Mouse (Mus musculus): Measurements from ENCODE around the gene Hist1h1b.
A peak's percentile ranks its signal among the peaks of the same experiment; 100 is the strongest.
"Not testable (repeated sequence)": the region's sequence is repeated elsewhere in the genome, so short reads cannot be mapped to it uniquely, and the experiment has no call there.

The Hist1h1b gene

DNA sequence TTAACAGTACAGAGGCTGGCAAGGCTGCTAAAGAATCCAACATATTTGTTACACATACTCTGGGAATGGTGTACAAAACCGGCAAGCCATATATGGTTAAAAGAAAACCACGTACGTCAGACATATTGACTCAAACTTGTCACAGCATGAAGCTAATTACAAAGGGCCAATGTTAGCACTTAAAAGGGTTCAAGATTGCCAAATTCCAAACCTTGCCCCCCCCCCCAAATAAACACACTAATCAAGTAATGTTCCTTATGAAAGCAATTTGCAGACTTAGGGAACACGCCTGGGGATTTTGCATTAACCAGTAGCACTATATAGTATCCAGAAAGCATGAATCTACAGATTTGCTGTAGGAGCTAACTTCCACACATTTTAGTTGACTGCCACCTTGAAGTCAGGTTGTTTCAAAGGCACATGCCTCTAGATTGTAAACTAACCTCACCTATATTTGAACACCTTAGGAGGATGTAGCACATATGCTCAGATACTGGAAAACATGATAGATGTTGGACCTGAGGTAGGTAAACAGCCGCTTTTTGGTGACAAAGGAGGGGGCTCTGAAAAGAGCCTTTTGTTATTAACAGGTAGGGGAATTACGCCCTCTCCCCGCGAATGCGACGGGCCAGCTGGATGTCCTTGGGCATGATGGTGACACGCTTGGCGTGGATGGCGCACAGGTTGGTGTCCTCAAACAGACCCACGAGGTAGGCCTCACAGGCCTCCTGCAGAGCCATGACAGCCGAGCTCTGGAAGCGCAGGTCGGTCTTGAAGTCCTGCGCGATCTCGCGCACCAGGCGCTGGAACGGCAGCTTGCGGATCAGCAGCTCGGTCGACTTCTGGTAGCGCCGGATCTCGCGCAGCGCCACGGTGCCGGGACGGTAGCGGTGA, 2.2 kb upstream of the Hist1h1b start:
- DNase-seq (ENCODE audit: low spot score), result not testable (repeated sequence)

DNA sequence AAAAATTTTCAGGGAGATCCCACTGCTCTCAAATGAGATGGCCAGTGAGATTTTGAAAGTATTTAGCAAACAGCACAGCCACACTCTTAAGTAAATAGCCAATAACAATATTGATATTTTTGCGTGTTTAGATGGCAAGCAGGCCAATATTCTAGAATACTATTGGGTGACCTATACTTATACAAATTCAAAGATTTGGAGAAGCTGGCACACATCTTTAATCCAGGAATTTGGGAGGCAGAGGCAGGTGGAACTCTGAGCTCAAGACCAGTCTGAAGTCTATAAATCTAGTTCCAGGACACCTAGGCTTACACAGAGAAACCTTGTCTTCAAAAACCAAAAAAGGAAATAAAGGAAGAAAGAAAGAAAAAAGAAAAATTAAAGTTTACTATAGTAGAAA, 1.2 kb upstream of the Hist1h1b start:
- no peak for DNase-seq (ENCODE audit: low spot score)

DNA sequence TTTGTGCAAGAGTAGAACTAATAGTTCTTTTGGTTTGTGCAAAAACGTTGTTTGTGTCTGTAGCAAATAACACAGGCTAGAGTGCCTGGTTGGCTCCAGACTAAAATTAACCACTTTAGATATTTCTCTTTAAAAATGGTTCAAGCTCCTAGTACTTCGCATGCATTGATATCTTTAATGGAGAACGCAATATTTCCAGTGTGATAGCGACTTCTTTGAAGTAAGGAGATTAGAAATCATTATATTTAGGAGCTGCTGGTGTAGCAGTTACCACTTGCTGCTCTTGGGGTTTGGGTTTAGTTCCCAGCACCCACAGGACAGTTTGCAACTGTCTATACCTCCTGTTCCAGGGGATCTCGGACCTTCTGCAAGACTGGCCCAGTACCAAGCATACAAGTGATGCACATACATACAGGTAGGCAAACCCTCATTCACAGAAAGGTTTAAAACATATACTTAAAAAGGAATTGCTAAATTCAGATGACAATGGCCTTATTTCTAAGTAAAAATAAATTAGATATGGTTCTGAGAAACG, 663 bp upstream of the Hist1h1b start:
- no peak for DNase-seq (ENCODE audit: low spot score)

DNA sequence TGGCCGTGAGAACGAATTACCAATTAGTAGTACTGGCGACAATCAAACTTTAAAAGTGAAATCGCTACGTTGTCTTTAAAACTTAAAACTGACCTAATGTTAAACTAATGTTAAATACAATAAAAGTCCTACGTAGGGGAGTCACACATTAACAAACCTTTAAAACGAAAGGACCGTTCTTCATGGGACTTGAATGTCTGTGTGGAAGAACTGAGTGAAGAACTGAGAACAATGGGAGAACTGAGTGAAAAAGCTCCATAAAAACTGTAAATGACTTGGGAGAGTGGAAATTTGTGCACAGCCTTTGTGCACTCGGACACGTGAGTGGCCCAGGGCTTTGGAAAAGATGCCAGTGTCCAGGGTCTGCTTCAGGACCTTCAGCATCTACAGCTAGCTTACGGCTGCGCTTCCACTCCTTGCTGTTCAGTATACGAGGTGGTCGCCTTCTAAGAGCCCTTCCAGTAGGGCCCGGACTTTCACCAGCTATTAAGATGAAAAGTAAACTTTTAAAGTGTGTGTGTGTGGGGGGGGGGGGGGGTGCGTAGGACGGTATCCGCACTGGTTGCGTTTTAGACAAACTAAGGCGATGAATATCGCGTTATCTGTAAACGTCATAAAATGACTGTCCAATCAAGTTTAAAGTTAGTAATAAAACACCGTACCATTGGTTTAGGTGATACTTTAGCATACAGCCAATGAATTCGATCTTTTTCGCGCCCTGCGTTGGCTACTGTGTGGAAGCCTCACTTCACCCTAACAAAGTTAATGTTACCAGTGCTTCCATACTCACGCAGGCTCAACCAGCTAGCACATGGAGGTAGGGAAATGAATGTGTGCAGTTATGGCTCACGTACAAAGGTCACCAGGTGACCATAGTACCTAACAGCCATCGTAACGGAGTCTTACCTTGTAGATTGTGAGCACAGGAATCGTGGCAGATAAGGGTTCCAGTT, 1.3 kb downstream of the Hist1h1b start:
- DNase-seq (ENCODE audit: low spot score), result peak; percentile 35

DNA sequence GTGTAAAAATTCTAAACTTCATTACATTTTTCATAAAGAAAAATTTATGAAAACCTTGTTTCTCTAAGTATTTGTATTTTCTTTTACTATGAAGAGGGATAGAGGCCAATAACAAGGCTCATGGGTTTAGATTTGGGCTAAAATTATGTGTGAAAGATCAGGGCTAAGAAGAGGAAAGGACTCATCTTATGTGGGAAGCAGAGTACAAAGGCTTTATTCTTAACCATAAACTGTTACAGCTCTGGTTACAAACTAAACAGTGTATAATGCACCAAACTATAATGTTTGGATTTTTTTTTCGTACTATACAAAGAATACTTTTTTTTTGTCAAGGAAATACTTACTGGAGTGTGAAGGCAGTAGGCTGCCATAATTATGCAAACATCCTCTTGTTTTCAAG, 24.7 kb downstream of the Hist1h1b start:
- DNase-seq (ENCODE audit: low spot score), result no peak

DNA sequence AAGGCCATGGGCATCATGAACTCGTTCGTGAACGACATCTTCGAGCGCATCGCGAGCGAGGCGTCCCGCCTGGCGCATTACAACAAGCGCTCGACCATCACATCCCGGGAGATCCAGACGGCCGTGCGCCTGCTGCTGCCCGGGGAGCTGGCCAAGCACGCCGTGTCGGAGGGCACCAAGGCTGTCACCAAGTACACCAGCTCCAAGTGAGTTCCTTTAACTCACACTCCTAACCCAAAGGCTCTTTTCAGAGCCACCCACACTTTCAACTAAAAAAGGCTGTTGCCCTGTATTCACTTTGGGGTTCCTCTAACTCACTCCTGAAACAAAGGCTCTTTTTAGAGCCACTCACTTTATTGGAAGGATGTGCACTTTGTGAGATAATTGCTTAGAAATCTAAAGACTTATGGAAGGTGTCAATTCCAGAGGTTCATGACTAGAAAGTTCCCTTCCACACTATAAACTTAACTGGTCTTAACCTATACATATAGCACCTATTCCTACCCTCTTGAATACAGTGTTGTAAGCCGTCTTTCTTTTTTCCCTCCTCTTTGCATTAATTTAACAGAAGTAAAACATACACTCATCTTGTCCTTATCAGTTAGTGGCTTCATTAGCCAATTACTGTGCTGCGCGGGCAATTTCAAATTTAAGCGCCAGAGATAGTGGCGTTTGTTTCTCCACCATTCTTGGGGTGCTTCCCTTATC, 26.0 kb downstream of the Hist1h1b start:
- DNase-seq (ENCODE audit: low spot score), result not testable (repeated sequence)

DNA sequence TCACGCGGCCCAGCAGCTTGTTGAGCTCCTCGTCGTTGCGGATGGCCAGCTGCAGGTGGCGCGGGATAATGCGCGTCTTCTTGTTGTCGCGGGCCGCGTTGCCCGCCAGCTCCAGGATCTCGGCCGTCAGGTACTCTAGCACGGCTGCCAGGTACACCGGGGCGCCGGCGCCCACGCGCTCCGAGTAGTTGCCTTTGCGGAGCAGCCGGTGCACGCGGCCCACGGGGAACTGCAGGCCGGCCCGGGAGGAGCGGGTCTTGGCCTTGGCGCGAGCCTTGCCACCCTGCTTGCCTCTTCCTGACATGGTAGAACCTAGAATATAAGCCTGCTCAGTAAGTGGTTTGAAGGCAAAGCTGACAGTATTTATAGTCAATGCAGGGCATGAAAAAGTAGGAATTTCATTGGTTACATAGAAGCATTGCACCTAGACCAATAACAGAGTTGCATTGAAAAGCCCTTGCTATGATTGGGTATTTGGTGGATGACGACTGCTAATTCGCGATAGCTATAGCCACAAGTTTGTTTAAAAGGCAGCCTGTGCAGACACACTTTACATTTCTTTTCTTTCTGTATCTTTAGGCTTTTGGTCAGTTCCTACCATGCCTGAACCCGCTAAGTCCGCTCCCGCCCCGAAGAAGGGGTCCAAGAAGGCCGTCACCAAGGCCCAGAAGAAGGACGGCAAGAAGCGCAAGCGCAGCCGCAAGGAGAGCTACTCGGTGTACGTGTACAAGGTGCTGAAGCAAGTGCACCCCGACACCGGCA, 26.7 kb downstream of the Hist1h1b start, which contains the start of the genes Hist1h2ak and Hist1h2bn:
TSS of gene Hist1h2ak (minus strand) at position 304 of the 762 bp plus-strand sequence.
TSS of gene Hist1h2bn (plus strand) at position 600 of the 762 bp plus-strand sequence.
- peak; percentile 23 for DNase-seq (ENCODE audit: low spot score)

DNA sequence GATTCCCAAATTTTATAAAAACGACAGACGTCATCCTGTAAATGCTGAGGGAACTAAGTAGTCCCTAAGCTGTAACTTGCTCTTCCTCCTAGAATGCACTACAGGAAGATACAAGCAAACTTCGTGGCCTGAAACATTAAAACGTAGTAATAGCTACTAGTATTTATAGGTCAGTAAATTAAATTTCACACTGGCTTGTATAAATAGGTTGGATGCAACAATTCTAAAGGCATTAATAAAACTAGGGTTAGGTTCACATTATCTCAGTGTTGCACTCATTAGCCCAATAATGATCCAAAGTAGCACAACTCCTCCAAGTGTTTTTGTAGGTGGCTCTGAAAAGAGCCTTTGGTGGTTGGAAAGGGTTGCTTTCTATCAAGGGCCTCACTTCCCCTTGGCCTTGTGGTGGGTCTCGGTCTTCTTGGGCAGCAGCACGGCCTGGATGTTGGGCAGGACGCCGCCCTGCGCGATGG, 27.3 kb downstream of the Hist1h1b start:
- no peak for DNase-seq (ENCODE audit: low spot score)

DNA sequence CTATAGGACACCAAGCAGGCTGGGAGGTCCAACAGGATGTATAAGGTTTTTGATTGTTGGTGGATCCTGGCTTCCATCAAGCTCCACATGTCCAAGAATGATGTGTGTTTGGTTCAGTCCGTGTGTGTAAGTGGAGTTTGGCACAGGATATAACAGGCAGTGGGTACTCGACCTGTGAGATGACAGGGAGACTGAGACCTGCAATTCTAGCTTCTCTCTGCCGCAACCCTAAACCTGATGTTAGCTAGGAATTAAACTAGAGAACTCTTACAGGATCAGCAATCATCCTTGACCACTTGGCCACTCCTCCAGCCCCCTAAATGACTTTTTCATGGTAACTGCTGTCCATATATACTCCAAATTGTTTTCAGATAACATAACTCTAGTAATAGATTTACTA, 28.1 kb downstream of the Hist1h1b start:
- DNase-seq (ENCODE audit: low spot score), result no peak

DNA sequence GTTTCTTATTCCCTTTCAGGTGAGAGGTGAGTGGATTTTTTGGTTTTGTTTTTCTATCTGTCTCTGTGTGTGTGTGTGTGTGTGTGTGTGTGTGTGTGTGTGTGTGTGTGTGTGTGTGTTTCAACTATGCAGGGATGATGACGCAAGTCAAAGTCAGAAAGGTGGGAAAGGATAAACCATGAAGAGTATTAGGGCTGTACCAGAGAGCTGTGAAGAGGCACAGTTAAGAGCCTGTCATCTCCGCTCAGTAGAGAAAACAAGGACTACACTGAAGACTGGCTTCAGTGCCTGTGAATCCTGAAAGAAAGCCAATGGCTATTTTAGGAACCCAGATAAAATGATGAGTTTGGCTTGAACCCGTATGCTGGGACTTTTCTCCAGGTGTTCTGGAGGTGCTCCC, 28.6 kb downstream of the Hist1h1b start:
- DNase-seq (ENCODE audit: low spot score), result no peak

DNA sequence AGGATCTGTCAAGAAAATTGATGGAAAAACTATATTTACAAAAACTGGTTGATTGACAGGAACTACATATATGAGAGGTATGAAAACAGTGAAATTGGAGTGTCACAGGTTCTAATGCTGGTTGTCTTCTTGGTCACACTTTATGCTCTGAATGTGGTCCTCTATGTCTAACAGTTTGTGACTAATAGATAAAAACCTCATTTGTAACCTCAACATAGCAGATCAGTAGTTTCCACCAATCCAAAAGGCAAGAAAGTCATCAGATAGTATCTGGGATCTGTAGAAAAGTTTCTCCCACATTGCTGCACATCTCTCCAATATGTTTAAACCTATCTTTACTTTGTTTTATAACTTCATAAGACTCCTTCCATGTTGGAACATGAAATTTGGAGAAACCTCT, 29.0 kb downstream of the Hist1h1b start:
- DNase-seq (ENCODE audit: low spot score), result no peak

DNA sequence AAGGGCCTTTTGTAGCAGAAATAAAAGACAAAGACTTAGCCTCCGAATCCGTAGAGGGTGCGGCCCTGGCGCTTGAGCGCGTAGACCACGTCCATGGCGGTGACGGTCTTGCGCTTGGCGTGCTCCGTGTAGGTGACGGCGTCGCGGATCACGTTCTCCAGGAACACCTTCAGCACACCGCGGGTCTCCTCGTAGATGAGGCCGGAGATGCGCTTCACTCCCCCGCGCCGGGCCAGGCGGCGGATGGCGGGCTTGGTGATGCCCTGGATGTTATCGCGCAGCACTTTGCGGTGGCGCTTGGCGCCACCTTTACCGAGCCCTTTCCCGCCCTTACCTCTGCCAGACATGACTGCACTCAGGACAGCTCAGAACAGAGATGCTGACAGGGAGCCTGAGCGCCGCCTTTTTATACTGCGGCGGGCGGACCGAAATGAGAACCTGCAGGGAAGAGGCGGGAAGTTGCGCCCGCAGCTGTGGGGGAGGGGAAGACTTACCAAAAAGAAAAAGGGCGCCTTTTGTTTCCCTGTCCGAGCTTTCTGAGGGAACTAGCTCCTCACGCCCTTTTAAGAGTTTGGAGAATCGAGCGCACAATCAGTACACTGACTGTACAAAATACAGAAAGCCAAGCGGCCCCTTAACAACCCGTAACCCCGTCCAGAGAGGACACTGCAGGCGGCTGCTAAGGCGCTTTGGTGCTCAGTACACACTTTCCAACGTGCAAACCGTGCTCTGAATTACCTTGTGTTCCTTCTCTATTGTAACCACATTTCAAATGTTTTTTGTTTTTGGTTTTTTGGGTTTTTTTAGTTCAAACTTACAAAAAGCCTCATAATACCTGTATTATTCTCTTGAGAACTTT, 30.0 kb downstream of the Hist1h1b start, which contains the start of gene Hist1h4k:
TSS of gene Hist1h4k (minus strand) at position 347 of the 859 bp plus-strand sequence.
- DNase-seq (ENCODE audit: low spot score), result peak; percentile 88

DNA sequence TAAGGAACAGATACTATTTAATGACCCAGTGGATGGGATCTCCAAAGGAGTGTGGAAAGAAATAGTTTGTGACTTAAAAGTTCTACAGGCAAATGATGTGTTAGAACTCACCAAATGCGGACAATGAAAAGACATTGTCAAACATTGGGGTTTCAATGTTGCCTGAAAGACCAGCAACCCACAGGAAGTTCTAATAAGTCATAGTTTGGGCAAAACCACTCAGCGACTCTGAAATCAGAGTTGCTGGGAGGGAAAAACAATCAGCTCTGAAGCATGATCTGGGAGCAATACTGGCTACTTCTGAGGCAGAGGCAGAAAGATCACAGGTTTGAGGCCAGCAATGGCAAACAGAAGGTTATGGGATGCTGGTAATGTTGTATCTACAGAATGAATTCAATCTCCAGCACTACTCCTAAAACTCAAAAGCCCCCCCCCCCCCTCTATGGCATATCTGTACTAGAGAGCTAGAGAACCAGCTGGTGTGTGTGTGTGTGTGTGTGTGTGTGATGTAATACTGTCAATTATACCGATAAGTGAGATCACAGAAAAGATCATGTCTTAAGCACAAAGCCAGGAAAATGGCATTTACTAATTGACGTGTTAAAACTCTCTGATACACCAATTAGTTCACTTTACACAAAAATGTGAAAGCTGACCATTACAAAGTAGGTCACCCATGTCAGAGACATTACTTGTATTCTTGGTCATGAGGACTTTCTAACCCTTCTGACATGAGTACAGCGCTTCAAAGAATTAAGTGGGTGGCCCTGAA, 30.9 kb downstream of the Hist1h1b start:
- DNase-seq (ENCODE audit: low spot score), result no peak

DNA sequence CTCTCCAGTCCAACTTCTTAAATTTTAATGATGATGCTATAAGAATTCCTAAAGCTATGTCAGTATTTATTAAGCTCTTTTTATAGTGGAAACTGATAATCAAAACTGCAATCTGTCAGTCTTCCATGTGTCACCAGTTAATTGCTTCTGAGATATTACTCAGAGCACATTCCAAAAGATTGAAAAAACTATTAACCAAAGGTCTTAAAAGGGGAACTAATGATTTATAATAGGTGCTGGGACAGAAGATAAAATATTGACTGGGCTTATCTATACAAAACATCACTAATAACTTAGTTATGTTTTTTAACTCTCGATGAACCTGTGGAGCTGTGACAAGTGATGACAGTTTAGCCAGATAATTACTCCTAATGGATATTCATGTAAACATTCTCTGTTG, 35.4 kb downstream of the Hist1h1b start:
- DNase-seq (ENCODE audit: low spot score), result no peak

DNA sequence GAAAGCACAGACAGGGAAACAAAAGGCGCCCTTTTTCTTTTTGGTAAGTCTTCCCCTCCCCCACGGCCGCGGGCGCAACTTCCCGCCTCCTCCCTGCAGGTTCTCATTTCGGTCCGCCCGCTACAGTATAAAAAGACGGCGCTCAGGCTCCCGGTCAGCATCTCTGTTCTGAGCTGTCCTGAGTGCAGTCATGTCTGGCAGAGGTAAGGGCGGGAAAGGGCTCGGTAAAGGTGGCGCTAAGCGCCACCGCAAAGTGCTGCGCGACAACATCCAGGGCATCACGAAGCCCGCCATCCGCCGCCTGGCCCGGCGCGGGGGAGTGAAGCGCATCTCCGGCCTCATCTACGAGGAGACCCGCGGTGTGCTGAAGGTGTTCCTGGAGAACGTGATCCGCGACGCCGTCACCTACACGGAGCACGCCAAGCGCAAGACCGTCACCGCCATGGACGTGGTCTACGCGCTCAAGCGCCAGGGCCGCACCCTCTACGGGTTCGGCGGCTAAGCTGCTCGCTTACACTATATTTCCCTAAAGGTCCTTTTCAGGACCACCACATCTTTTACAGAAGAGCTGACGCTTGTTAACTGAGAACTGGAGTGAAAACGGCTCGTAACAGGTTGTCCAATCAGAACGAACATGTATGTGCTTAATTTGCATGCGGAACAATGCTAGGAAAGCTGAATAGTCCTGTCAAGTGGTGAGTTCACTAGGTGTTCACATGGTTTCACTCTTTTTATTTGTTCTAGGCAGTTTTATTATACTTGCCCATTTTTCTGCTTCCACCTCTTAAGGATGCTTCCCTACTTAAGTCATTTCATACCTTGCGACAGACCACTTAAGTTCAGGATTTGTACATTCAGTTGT, 45.3 kb downstream of the Hist1h1b start, which contains the start of gene Hist1h4j:
TSS of gene Hist1h4j (plus strand) at position 159 of the 862 bp plus-strand sequence.
- DNase-seq (ENCODE audit: low spot score), result peak; percentile 62

DNA sequence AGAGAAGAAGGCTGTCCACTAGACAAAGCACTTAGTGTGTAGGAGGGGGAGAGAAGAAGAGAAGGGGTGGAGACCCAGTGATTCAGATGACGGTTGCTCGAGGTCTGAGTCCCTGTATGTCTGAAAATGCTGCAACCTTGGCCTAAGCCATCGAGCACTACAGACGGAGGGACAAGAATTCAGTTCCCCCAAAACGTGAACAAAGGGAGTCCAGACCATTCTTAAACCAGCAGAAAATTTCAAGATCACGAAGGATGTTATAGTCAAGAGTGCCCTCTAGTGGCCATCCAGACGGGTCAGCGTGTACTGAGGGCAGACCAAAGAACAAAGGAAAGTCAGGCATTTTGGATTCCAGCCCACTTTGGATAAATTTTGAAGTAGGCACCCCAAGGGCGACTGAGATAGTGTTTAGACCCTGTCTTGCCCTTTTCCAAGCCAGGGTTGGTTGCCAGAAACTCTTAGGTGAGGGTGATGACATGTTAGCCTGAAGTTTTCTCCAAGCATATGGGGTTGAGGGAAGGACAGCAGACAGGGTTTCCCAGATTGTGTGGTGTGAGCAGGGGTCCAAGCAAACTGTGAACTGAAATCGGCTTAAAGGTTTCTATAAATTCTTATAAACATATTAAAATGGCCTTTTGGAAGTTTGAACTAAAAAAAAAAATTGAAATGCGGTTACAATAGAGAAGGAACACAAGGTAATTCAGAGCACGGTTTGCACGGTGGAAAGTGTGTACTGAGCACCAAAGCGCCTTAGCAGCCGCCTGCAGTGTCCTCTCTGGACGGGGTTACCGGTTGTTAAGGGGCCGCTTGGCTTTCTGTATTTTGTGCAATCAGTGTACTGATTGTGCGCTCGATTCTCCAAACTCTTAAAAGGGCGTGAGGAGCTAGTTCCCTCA, 46.2 kb downstream of the Hist1h1b start:
- peak; percentile 67 for DNase-seq (ENCODE audit: low spot score)

DNA sequence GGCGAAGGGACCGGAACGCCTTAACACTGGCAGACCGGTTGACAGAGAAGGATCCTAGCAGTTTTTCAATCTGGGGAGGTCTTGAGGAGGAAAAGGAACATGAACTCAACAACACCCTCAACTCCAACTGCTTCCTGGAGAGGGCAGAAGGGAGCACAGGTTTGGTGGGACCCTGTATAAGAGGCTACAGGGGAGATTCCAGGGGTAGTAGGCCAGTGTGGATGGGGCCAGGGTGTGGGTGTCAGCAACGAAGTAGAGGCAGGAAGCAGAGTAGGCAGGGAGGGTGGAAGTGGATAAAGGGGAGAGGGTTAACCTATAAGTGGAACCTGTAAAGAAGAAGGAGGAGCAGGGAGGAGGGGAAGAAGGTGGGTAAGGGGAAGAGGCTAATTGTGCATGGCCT, 47.0 kb downstream of the Hist1h1b start:
- DNase-seq (ENCODE audit: low spot score), result no peak
